8 mouse cellular contexts compared by ENCODE assay signal in the genomic region with DNA sequence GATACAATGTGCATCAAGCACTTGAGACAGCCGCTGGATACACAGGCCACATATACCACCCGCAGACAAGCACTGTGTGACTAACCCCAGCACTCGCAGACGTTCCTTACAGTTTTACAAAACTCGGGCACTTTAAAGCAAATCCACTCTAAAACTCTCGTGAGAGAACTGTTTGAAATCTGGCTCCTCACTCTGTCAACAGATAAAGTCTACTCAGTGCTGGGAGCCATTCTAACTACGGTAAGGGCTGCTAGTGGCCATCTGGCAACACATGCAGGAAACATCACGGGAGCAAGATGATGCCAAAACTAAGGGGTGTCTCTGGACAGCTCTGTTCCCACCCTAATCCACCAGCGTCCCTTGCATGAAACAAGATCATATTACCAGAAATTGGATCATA. TPM values are rescaled to one million over a fixed set of nuclear protein-coding genes. Genes with fewer than 3 reads are reported as not detected.
DNase-seq lines count a peak whose midpoint lies in the region; ATAC-seq and TF ChIP-seq lines count a peak whose summit lies in the region.

No protein-coding gene starts in this region.

- peaks cover 53% of the 10 kb centered on the region for H3K4me1 ChIP-seq in megakaryocyte, embryonic 14.5 days
- H3K4me1 ChIP-seq in embryonic facial prominence, embryonic 12.5 days, result peaks cover 21% of the 10 kb centered on the region
- H3K4me1 ChIP-seq in hindbrain, postnatal 0 days (ENCODE audit: insufficient read depth, low read length), result peaks cover 14% of the 10 kb centered on the region

- no peaks in the 10 kb centered on the region for H3K9me3 ChIP-seq in megakaryocyte, embryonic 14.5 days
- no peaks in the 10 kb centered on the region for H3K9me3 ChIP-seq in embryonic facial prominence, embryonic 12.5 days
- no peaks in the 10 kb centered on the region for H3K9me3 ChIP-seq in hindbrain, postnatal 0 days (ENCODE audit: low read length)

- peak overlapping the region; percentile 98 for H3K4me3 ChIP-seq in megakaryocyte, embryonic 14.5 days (replicated peaks)
- peak overlapping the region; percentile 93 for H3K4me3 ChIP-seq in embryonic facial prominence, embryonic 12.5 days
- H3K4me3 ChIP-seq in hindbrain, postnatal 0 days (ENCODE audit: low read length), result peak overlapping the region; percentile 96

- peak overlapping the region; percentile 89 for H3K9ac ChIP-seq in embryonic facial prominence, embryonic 12.5 days
- H3K9ac ChIP-seq in hindbrain, postnatal 0 days (replicated peaks; ENCODE audit: low read length), result peak overlapping the region; percentile 96

- H3K27ac ChIP-seq in embryonic facial prominence, embryonic 12.5 days, result no peak overlapping the region
- H3K27ac ChIP-seq in hindbrain, postnatal 0 days, result no peak overlapping the region

- H3K4me2 ChIP-seq in embryonic facial prominence, embryonic 12.5 days (replicated peaks), result peak overlapping the region; percentile 76
- H3K4me2 ChIP-seq in hindbrain, postnatal 0 days (ENCODE audit: low read depth, low read length), result peak overlapping the region; percentile 74

- DNase-seq in hindbrain, postnatal 0 days (ENCODE audit: low spot score), result no peak
- DNase-seq in naive thymus-derived CD4-positive, alpha-beta T cell, adult 2 months (ENCODE audit: low read depth), result peak; percentile 25
- DNase-seq in right cerebral cortex, postnatal 25 days, result no peak
- DNase-seq in kidney, postnatal 4 days, result no peak

- no peak for ATAC-seq in megakaryocyte, adult 5-6 weeks (ENCODE audit: poor library complexity, severe bottlenecking)
- no peak for ATAC-seq in embryonic facial prominence, embryonic 12.5 days (ENCODE audit: insufficient number of reproducible peaks, insufficient read depth, low FRiP score, low TSS enrichment)
- no peak for ATAC-seq in hindbrain, postnatal 0 days
- ATAC-seq in frontal cortex, adult (ENCODE audit: low TSS enrichment), result no peak

- peaks cover 33% of the 10 kb centered on the region for H3K36me3 ChIP-seq in megakaryocyte, embryonic 14.5 days (replicated peaks; ENCODE audit: low read length)
- H3K36me3 ChIP-seq in embryonic facial prominence, embryonic 12.5 days, result no peaks in the 10 kb centered on the region
- H3K36me3 ChIP-seq in hindbrain, postnatal 0 days (ENCODE audit: insufficient read depth, low read length), result no peaks in the 10 kb centered on the region

- peaks cover 8% of the 10 kb centered on the region for H3K27me3 ChIP-seq in megakaryocyte, embryonic 14.5 days (replicated peaks)
- H3K27me3 ChIP-seq in embryonic facial prominence, embryonic 12.5 days, result no peaks in the 10 kb centered on the region
- no peaks in the 10 kb centered on the region for H3K27me3 ChIP-seq in hindbrain, postnatal 0 days (ENCODE audit: insufficient read depth, low read length)

- no peak for TF ChIP-seq CTCF in hindbrain, postnatal 0 days (IDR thresholded peaks at IDR 0.05; ENCODE audit: low read depth)

- 58% methylated on average over 9 of the region's 9 CpGs for WGBS in embryonic facial prominence, embryonic 12.5 days
- 49% methylated on average over 9 of the region's 9 CpGs for whole genome bisulfite sequencing in hindbrain, postnatal 0 days

RNA-seq across cellular contexts. Expression of gene Pdcd6ip, which starts 1.2 kb away (rescaled TPM):
- polyA plus RNA-seq in megakaryocyte, embryonic 14.5 days (2012; ENCODE audit: insufficient read depth, low replicate concordance), result 335 and 525 TPM in 2 replicates
- total RNA-seq in megakaryocyte, adult 5-6 weeks (2015), result 152 and 166 TPM in 2 replicates
- 114 and 129 TPM in 2 replicates for total RNA-seq in megakaryocyte, adult 5-6 weeks (2017)
- polyA plus RNA-seq in embryonic facial prominence, embryonic 12.5 days (2016; fragmentation: Nextera tagmentation; extraction: Ambion mirVana), result 54.2 and 60.3 TPM in 2 replicates
- total RNA-seq in hindbrain, postnatal 0 days (2014; rRNA removed), result 21.2 and 33.0 TPM in 2 replicates
- 28.7 and 30.6 TPM in 2 replicates for polyA plus RNA-seq in hindbrain, postnatal 0 days (2015; fragmentation: Nextera tagmentation; extraction: Ambion mirVana)

RNA-seq across cellular contexts. Expression of gene Clasp2, which starts 34.4 kb away (rescaled TPM):
- 1.4 TPM in 2 replicates for polyA plus RNA-seq in megakaryocyte, embryonic 14.5 days (2012; ENCODE audit: insufficient read depth, low replicate concordance)
- 32.2 and 36.0 TPM in 2 replicates for total RNA-seq in megakaryocyte, adult 5-6 weeks (2015)
- 32.2 and 35.8 TPM in 2 replicates for total RNA-seq in megakaryocyte, adult 5-6 weeks (2017)
- 41.0 and 45.3 TPM in 2 replicates for polyA plus RNA-seq in embryonic facial prominence, embryonic 12.5 days (2016; fragmentation: Nextera tagmentation; extraction: Ambion mirVana)
- 242 and 250 TPM in 2 replicates for total RNA-seq in hindbrain, postnatal 0 days (2014; rRNA removed)
- polyA plus RNA-seq in hindbrain, postnatal 0 days (2015; fragmentation: Nextera tagmentation; extraction: Ambion mirVana), result 107 and 108 TPM in 2 replicates

Comparison
In these comparisons a context has a peak if more than half of its experiments do, and no peak if none do; other contexts are left out.
1. RNA of gene Clasp2, which starts 34.4 kb away (polyA plus RNA-seq): 107 to 108 TPM in hindbrain, postnatal 0 days and 41.0 to 45.3 TPM in embryonic facial prominence, embryonic 12.5 days; 1.4 TPM in megakaryocyte, embryonic 14.5 days; every median in the first group is over 10 times any median in the second.
2. Peak in every context shown above with its lines, with median percentiles within 50 percentile points of each other: H3K4me3 ChIP-seq.